Mouse (Mus musculus) stomach, postnatal 0 days (tissue): Measurements from ENCODE around the gene Snx27. TPM values are rescaled to one million over a fixed set of nuclear protein-coding genes. Genes with fewer than 3 reads are reported as not detected.

Experiments used
- ATAC-seq: fragments of 200-750 bp; cut with Nextera tagmentation; 2 replicates; pipeline ENCODE4 v1.8.0; 2017; ENCODE audit not compliant: low FRiP score, low TSS enrichment
- DNase-seq: peaks from one replicate; pipeline ENCODE4 v3.0.0-alpha.2; 2016; ENCODE audit warnings: low spot score
- H3K27ac ChIP-seq: fragments of 300-500 bp; sonication (generic); replicated peaks from 2 replicates; pipeline ENCODE4 v1.5.1; 2014; ENCODE audit warnings: mild to moderate bottlenecking, control low read depth
- H3K27me3 ChIP-seq: fragments of 300-500 bp; sonication (generic); 2 replicates; pipeline ENCODE4 v1.6.1; 2014; ENCODE audit warnings: low read length; ENCODE audit not compliant: control insufficient read depth, insufficient read depth
- H3K36me3 ChIP-seq: fragments of 300-500 bp; sonication (generic); 2 replicates; pipeline ENCODE4 v1.6.1; 2014; ENCODE audit warnings: low read length, mixed read lengths; ENCODE audit not compliant: control insufficient read depth, insufficient read depth
- H3K4me1 ChIP-seq: fragments of 300-500 bp; sonication (generic); replicated peaks from 2 replicates; pipeline ENCODE4 v1.6.1; 2014; ENCODE audit warnings: antibody characterized with exemption; ENCODE audit not compliant: control insufficient read depth, insufficient read depth
- H3K4me2 ChIP-seq: fragments of 300-500 bp; sonication (generic); replicated peaks from 2 replicates; pipeline ENCODE4 v1.6.1; 2014; ENCODE audit warnings: low read depth, mild to moderate bottlenecking, control low read depth, moderate library complexity
- H3K4me3 ChIP-seq: fragments of 300-500 bp; sonication (generic); 2 replicates; pipeline ENCODE4 v1.5.1; 2014; ENCODE audit warnings: low read depth, low read length, control low read depth
- H3K9ac ChIP-seq: fragments of 300-500 bp; sonication (generic); 2 replicates; pipeline ENCODE4 v1.6.1; 2014; ENCODE audit warnings: mild to moderate bottlenecking, low read length, control low read depth, mixed read lengths
- H3K9me3 ChIP-seq: fragments of 300-500 bp; sonication (generic); 2 replicates; pipeline ENCODE4 v1.6.1; 2016; ENCODE audit warnings: low read length; ENCODE audit not compliant: control insufficient read depth
- CTCF ChIP-seq: IDR thresholded peaks from 2 replicates; pipeline ENCODE4 v1.5.1; 2016; ENCODE audit warnings: antibody characterized with exemption, low read depth, mild to moderate bottlenecking, moderate library complexity
- EP300 ChIP-seq: optimal IDR thresholded peaks from 2 replicates; pipeline ENCODE3; 2016; ENCODE audit warnings: antibody characterized with exemption
- WGBS: fragments of 180-500 bp; shearing (Covaris S2); extraction: QIAGEN DNeasy Blood & Tissue Kit; methylation state at CpG from one replicate; pipeline ENCODE4 v1.1.7; 2014; 5-methylcytosine and 5-hydroxymethylcytosine counted together
- polyA plus RNA-seq: library from polyadenylated mRNA; unstranded; fragments of >200 nt; fragmentation: Nextera tagmentation; extraction: Ambion mirVana; gene quantifications from 2 replicates; pipeline ENCODE4 v1.2.1, GENCODE M21; 2015

Gene Snx27
- polyA plus RNA-seq, 1 experiment from 2014 or later = 17.6 TPM

GRCm38 (mm10) chr3:94473115-94473505 lies 109.4 kb downstream of the Snx27 start:
- H3K4me2 ChIP-seq = 0 out of 2 replicates have a peak overlapping the region, but pooled peaks have one; percentile 37
- no peak for TF ChIP-seq EP300
- no peak for TF ChIP-seq CTCF
- no peak overlapping the region for H3K9ac ChIP-seq
- no peaks in the 10 kb centered on the region for H3K36me3 ChIP-seq
- no peaks in the 10 kb centered on the region for H3K27me3 ChIP-seq
- no peaks in the 10 kb centered on the region for H3K4me1 ChIP-seq
- 39% methylated on average over 10 of the region's 10 CpGs for WGBS
- DNase-seq = no peak
- H3K27ac ChIP-seq = peak overlapping the region; percentile 63; the same call in 1 of the 2 replicates
- no peak for ATAC-seq
- no peaks in the 10 kb centered on the region for H3K9me3 ChIP-seq
- no peak overlapping the region for H3K4me3 ChIP-seq

- no peak overlapping the region for H3K4me3 ChIP-seq
- H3K36me3 ChIP-seq = no peaks in the 10 kb centered on the region
- peak overlapping the region; percentile 37; the same call in 1 of the 2 replicates for H3K4me2 ChIP-seq
- ATAC-seq (peak; percentile 71), DNase-seq (peak; percentile 83)
- H3K27me3 ChIP-seq = no peaks in the 10 kb centered on the region
- peak overlapping the region; percentile 63; the same call in 1 of the 2 replicates for H3K27ac ChIP-seq
- no peaks in the 10 kb centered on the region for H3K9me3 ChIP-seq
- TF ChIP-seq CTCF = no peak
- TF ChIP-seq EP300 = no peak
- no peaks in the 10 kb centered on the region for H3K4me1 ChIP-seq
- no peak overlapping the region for H3K9ac ChIP-seq
- 13% methylated on average over 28 of the region's 28 CpGs for WGBS
Observed at GRCm38 (mm10) chr3:94472447-94473114, 109.9 kb downstream of the Snx27 start.

GRCm38 (mm10) chr3:94468931-94469330 lies 113.6 kb downstream of the Snx27 start:
- no peaks in the 10 kb centered on the region for H3K4me1 ChIP-seq
- H3K4me3 ChIP-seq = no peak overlapping the region
- no peaks in the 10 kb centered on the region for H3K27me3 ChIP-seq
- ATAC-seq = no peak
- no peaks in the 10 kb centered on the region for H3K36me3 ChIP-seq
- DNase-seq = no peak
- TF ChIP-seq EP300 = no peak
- TF ChIP-seq CTCF = no peak
- H3K9me3 ChIP-seq = no peaks in the 10 kb centered on the region
- no peak overlapping the region for H3K4me2 ChIP-seq
- 51% methylated on average over 3 of the region's 3 CpGs for WGBS
- no peak overlapping the region for H3K27ac ChIP-seq
- H3K9ac ChIP-seq = no peak overlapping the region

- no peaks in the 10 kb centered on the region for H3K36me3 ChIP-seq
- no peak overlapping the region for H3K4me3 ChIP-seq
- ATAC-seq (no peak), DNase-seq (no peak)
- no peaks in the 10 kb centered on the region for H3K4me1 ChIP-seq
- 79% methylated on average over 13 of the region's 13 CpGs for WGBS
- no peak overlapping the region for H3K27ac ChIP-seq
- H3K27me3 ChIP-seq = no peaks in the 10 kb centered on the region
- no peaks in the 10 kb centered on the region for H3K9me3 ChIP-seq
- H3K4me2 ChIP-seq = no peak overlapping the region
- TF ChIP-seq CTCF (no peak), EP300 (no peak)
- no peak overlapping the region for H3K9ac ChIP-seq
Observed at GRCm38 (mm10) chr3:94465632-94466430, 116.7 kb downstream of the Snx27 start.

GRCm38 (mm10) chr3:94463926-94464578 lies 118.5 kb downstream of the Snx27 start:
- Histone ChIP-seq H3K9me3 (no peaks in the 10 kb centered on the region), H3K4me1 (no peaks in the 10 kb centered on the region), H3K27me3 (no peaks in the 10 kb centered on the region), H3K4me3 (no peak overlapping the region), H3K4me2 (no peak overlapping the region), H3K9ac (no peak overlapping the region; the same call in 1 of the 2 replicates), H3K36me3 (no peaks in the 10 kb centered on the region), H3K27ac (no peak overlapping the region)
- DNase-seq = peak; percentile 52
- peak; percentile 88 for ATAC-seq
- TF ChIP-seq EP300 (no peak), CTCF (no peak)
- WGBS = 55% methylated on average over 11 of the region's 11 CpGs
